Mouse (Mus musculus) WW6 (cell line): Measurements from ENCODE around the gene Zfp524.
"Not testable (repeated sequence)": the region's sequence is repeated elsewhere in the genome, so short reads cannot be mapped to it uniquely, and the experiment has no call there.

ENCODE experiments used
- DNase-seq: peaks from one replicate; pipeline ENCODE4 v3.0.0-alpha.2; 2013; ENCODE audit warnings: low read depth, low spot score

The Zfp524 gene

GRCm38 (mm10) chr7:5015118-5016001, 1.1 kb downstream of the Zfp524 start, which contains the start of gene Gm44973:
Gene Gm44973 (plus strand): TSS chr7:5015496.
- no peak for DNase-seq

GRCm38 (mm10) chr7:5016057-5016456, 1.8 kb downstream of the Zfp524 start:
- DNase-seq, result no peak

GRCm38 (mm10) chr7:5016920-5017319, 2.7 kb downstream of the Zfp524 start:
- DNase-seq, result no peak

GRCm38 (mm10) chr7:5017352-5017751, 3.1 kb downstream of the Zfp524 start:
- DNase-seq, result no peak

GRCm38 (mm10) chr7:5017931-5018330, 3.7 kb downstream of the Zfp524 start:
- no peak for DNase-seq

- DNase-seq, result not testable (repeated sequence)
Observed at GRCm38 (mm10) chr7:5019576-5019975, 5.4 kb downstream of the Zfp524 start.

GRCm38 (mm10) chr7:5020000-5020681, 5.9 kb downstream of the Zfp524 start, which contains the start of the genes Zfp865 and Ccdc106:
Gene Zfp865 (plus strand): TSS chr7:5020376.
Gene Ccdc106 (plus strand): TSS chr7:5020553.
- DNase-seq, result peak; percentile 97

- DNase-seq, result no peak
Observed at GRCm38 (mm10) chr7:5020685-5021084, 6.5 kb downstream of the Zfp524 start.

GRCm38 (mm10) chr7:5021197-5021596, 7.0 kb downstream of the Zfp524 start:
- no peak for DNase-seq

GRCm38 (mm10) chr7:5029543-5029942, 15.3 kb downstream of the Zfp524 start:
- DNase-seq, result no peak

GRCm38 (mm10) chr7:5029946-5030345, 15.7 kb downstream of the Zfp524 start:
- no peak for DNase-seq

- no peak for DNase-seq
Observed at GRCm38 (mm10) chr7:5030554-5031275, 16.5 kb downstream of the Zfp524 start.

GRCm38 (mm10) chr7:5031496-5031895, 17.3 kb downstream of the Zfp524 start:
- no peak for DNase-seq

GRCm38 (mm10) chr7:5033818-5034217, 19.6 kb downstream of the Zfp524 start, which contains the start of gene 4632433K11Rik:
Gene 4632433K11Rik (plus strand): TSS chr7:5034118.
- DNase-seq, result no peak

GRCm38 (mm10) chr7:5035628-5036027, 21.4 kb downstream of the Zfp524 start:
- no peak for DNase-seq

- no peak for DNase-seq
Observed at GRCm38 (mm10) chr7:5036136-5036535, 21.9 kb downstream of the Zfp524 start.

- DNase-seq, result no peak
Observed at GRCm38 (mm10) chr7:5037026-5037425, 22.8 kb downstream of the Zfp524 start.

- no peak for DNase-seq
Observed at GRCm38 (mm10) chr7:5037467-5037866, 23.3 kb downstream of the Zfp524 start.

GRCm38 (mm10) chr7:5038109-5038732, 24.0 kb downstream of the Zfp524 start, which contains the start of gene Zfp784:
Gene Zfp784 (minus strand): TSS chr7:5038446.
- peak; percentile 80 for DNase-seq

- DNase-seq, result no peak
Observed at GRCm38 (mm10) chr7:5038940-5039339, 24.7 kb downstream of the Zfp524 start.

GRCm38 (mm10) chr7:5044981-5045380, 30.8 kb downstream of the Zfp524 start:
- no peak for DNase-seq
